In genomic region chr10:43723615-43723937, GRCm38 (mm10) we compare ENCODE assay signal across 8 mouse cellular contexts.
A peak's percentile ranks its signal among the peaks of the same experiment; 100 is the strongest.
DNase-seq lines count a peak whose midpoint lies in the region; ATAC-seq lines count a peak whose summit lies in the region.

No protein-coding gene starts in this region.

- H3K4me3 ChIP-seq in kidney, embryonic 14.5 days (ENCODE audit: low read length): peak overlapping the region; percentile 34
- peak overlapping the region; percentile 28 for H3K4me3 ChIP-seq in hindbrain, embryonic 11.5 days (ENCODE audit: low read depth, low read length)
- peak overlapping the region; percentile 22 for H3K4me3 ChIP-seq in midbrain, embryonic 11.5 days (ENCODE audit: low read depth, low read length)

- H3K4me2 ChIP-seq in kidney, embryonic 14.5 days (replicated peaks; ENCODE audit: low read depth, low read length): peak overlapping the region; percentile 66
- H3K4me2 ChIP-seq in hindbrain, embryonic 11.5 days (replicated peaks; ENCODE audit: low read depth, low read length): peak overlapping the region; percentile 69
- H3K4me2 ChIP-seq in midbrain, embryonic 11.5 days: peak overlapping the region; percentile 69

- DNase-seq in kidney, postnatal 10 days: no peak
- DNase-seq in hindbrain, embryonic 11.5 days (ENCODE audit: low spot score): no peak
- peak; percentile 94 for DNase-seq in midbrain, embryonic 11.5 days (ENCODE audit: low spot score, missing footprints)
- no peak for DNase-seq in frontal cortex, postnatal 14 days (ENCODE audit: low spot score in 2 of 2)
- DNase-seq in spleen, postnatal 10 days (ENCODE audit: low spot score in 2 of 2): no peak
- no peak for DNase-seq in cerebellum, postnatal 36 days

- no peaks in the 10 kb centered on the region for H3K9me3 ChIP-seq in kidney, embryonic 14.5 days (ENCODE audit: control insufficient read depth, low read length)
- no peaks in the 10 kb centered on the region for H3K9me3 ChIP-seq in hindbrain, embryonic 11.5 days (ENCODE audit: control insufficient read depth, low read length)
- no peaks in the 10 kb centered on the region for H3K9me3 ChIP-seq in midbrain, embryonic 11.5 days (ENCODE audit: control insufficient read depth, low read length)

- H3K27me3 ChIP-seq in kidney, embryonic 14.5 days (ENCODE audit: control insufficient read depth, insufficient read depth, low read length): no peaks in the 10 kb centered on the region
- H3K27me3 ChIP-seq in hindbrain, embryonic 11.5 days (ENCODE audit: control insufficient read depth, insufficient read depth, low read length): no peaks in the 10 kb centered on the region
- H3K27me3 ChIP-seq in midbrain, embryonic 11.5 days (ENCODE audit: control insufficient read depth, insufficient read depth, low read length): no peaks in the 10 kb centered on the region

- no peaks in the 10 kb centered on the region for H3K36me3 ChIP-seq in kidney, embryonic 14.5 days (ENCODE audit: control insufficient read depth, insufficient read depth, low read length)
- no peaks in the 10 kb centered on the region for H3K36me3 ChIP-seq in hindbrain, embryonic 11.5 days (ENCODE audit: control insufficient read depth, insufficient read depth, low read length)
- no peaks in the 10 kb centered on the region for H3K36me3 ChIP-seq in midbrain, embryonic 11.5 days (ENCODE audit: control insufficient read depth, insufficient read depth, low read length)

- ATAC-seq in kidney, embryonic 14.5 days (ENCODE audit: low FRiP score, low TSS enrichment): no peak
- ATAC-seq in common myeloid progenitor, adult 5-6 weeks (replicated peaks; ENCODE audit: low read depth, poor library complexity, severe bottlenecking): 0 out of 2 replicates have a peak, but pooled peaks have one; percentile 3
- ATAC-seq in hindbrain, embryonic 11.5 days (ENCODE audit: low FRiP score): no peak
- 0 out of 2 replicates have a peak, but pooled peaks have one; percentile 41 for ATAC-seq in midbrain, embryonic 11.5 days (ENCODE audit: low FRiP score)

- H3K4me1 ChIP-seq in kidney, embryonic 14.5 days (ENCODE audit: control insufficient read depth, insufficient read depth, low read length): peaks cover 28% of the 10 kb centered on the region
- H3K4me1 ChIP-seq in hindbrain, embryonic 11.5 days (replicated peaks; ENCODE audit: control insufficient read depth, insufficient read depth, low read length): peaks cover 4% of the 10 kb centered on the region; the same call in 1 of the 2 replicates
- H3K4me1 ChIP-seq in midbrain, embryonic 11.5 days (ENCODE audit: control insufficient read depth, insufficient read depth, low read length): peaks cover 15% of the 10 kb centered on the region

- WGBS in kidney, embryonic 14.5 days: under 1% methylated on average over 12 of the region's 12 CpGs
- 2% methylated on average over 12 of the region's 12 CpGs for WGBS in hindbrain, embryonic 11.5 days
- 2% methylated on average over 12 of the region's 12 CpGs for WGBS in midbrain, embryonic 11.5 days

- peak overlapping the region; percentile 53 for H3K9ac ChIP-seq in kidney, embryonic 14.5 days (ENCODE audit: low read depth, low read length)
- H3K9ac ChIP-seq in hindbrain, embryonic 11.5 days (ENCODE audit: low read depth, low read length): peak overlapping the region; percentile 45
- H3K9ac ChIP-seq in midbrain, embryonic 11.5 days (ENCODE audit: low read length): peak overlapping the region; percentile 63

- H3K27ac ChIP-seq in kidney, embryonic 14.5 days (ENCODE audit: low read depth, low read length): peak overlapping the region; percentile 79
- peak overlapping the region; percentile 45 for H3K27ac ChIP-seq in hindbrain, embryonic 11.5 days (ENCODE audit: low read depth, low read length)
- no peak overlapping the region for H3K27ac ChIP-seq in midbrain, embryonic 11.5 days (ENCODE audit: low read depth, low read length)

Comparison
In these comparisons a context has a peak if more than half of its experiments do, and no peak if none do; other contexts are left out.
1. ATAC-seq: peak in common myeloid progenitor, adult 5-6 weeks (single experiment) and midbrain, embryonic 11.5 days (single experiment); none in kidney, embryonic 14.5 days (single experiment) and hindbrain, embryonic 11.5 days (single experiment).
2. Peak in every context shown above with its lines, with median percentiles within 50 percentile points of each other: H3K4me2 ChIP-seq, H3K4me3 ChIP-seq and H3K9ac ChIP-seq.